Mouse (Mus musculus) neural tube, embryonic 10.5 days (tissue): ENCODE measurements at regions not wholly inside any gene's neighbourhood (a gene's known extent, or its start where the extent isn't known, plus 50 kb on each side); places are given as distances from the start of the nearest gene placed in this dataset.

Source experiments
- DNase-seq: peaks from one replicate; pipeline ENCODE4 v3.0.0-alpha.2; 2017; ENCODE audit warnings: low spot score; ENCODE audit errors: extremely low spot score

DNA sequence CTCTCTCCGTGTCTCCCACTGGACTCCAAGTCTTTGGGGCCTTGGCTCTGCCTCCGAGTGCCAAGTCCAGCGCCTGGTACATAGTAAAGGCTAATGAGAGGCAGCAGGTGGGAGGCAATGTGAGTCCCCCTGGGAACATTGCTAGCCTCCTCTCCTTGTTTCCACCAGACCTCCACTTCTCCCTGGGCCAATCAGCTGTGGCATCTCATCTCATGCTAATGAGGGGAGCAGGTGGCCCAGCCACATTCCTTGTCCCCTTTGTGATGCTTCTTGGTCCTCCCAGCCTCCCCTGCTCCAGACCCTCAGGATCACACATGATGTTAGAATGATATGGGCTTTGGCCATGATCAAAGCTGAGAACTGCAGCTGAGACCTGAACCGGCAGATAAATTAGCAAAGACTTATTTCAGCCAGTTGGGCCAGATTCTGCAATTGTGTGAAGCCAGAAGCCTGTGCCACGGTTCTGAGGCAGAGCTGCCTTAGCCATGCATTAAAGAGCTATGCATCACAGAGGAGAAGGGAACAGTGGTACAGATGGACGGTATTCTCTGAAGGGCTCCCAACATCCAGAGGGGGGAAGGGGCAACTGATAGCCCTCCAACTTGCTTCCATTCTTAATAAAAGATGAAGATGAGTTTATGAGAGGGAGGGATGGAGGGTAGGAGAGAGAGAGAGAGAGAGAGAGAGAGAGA lies 208.0 kb upstream of the Id2 start:
- DNase-seq = no peak

GRCm38 (mm10) chr12:25303500-25304050 lies 206.6 kb upstream of the Id2 start:
- DNase-seq = no peak

DNA sequence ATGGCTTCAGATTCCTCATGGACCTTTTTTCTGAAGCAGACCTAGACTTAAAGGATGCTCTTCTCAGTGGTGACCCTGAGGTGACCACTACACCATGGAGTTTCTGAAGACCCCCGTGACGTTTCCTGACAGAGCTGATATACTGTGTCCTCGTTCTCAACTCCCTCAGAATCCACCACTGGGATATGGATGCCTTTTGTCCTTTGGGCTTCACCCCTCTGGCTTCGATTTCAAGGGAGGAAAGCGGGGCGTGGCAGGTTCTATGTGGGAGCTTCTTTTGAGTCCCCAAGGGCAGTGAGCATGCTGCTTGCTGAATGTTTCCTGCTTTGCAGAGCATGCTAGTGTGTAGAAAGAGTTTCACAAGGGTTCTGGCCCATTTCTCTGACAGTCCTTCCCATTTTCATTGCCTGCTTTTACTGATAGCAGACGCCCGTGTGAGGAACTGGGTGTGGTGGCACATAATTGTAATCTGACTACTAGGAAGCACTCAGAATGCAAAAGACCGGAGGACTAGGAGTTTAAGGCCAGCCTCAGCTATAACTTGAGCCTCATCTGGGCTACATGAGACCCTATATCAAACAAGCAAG lies 204.0 kb upstream of the Id2 start:
- no peak for DNase-seq

- DNase-seq = no peak
Observed at GRCm38 (mm10) chr12:25299603-25300471, 202.9 kb upstream of the Id2 start.

GRCm38 (mm10) chr12:25298766-25299165 lies 201.8 kb upstream of the Id2 start:
- DNase-seq = no peak

GRCm38 (mm10) chr12:25297960-25298359 lies 201.0 kb upstream of the Id2 start:
- no peak for DNase-seq

GRCm38 (mm10) chr12:25296648-25297047 lies 199.7 kb upstream of the Id2 start:
- no peak for DNase-seq

GRCm38 (mm10) chr12:25294179-25295025 lies 197.5 kb upstream of the Id2 start:
- DNase-seq = no peak

GRCm38 (mm10) chr12:25293470-25294178 lies 196.7 kb upstream of the Id2 start:
- DNase-seq = no peak

- no peak for DNase-seq
Observed at GRCm38 (mm10) chr12:25289381-25289780, 192.4 kb upstream of the Id2 start.

DNA sequence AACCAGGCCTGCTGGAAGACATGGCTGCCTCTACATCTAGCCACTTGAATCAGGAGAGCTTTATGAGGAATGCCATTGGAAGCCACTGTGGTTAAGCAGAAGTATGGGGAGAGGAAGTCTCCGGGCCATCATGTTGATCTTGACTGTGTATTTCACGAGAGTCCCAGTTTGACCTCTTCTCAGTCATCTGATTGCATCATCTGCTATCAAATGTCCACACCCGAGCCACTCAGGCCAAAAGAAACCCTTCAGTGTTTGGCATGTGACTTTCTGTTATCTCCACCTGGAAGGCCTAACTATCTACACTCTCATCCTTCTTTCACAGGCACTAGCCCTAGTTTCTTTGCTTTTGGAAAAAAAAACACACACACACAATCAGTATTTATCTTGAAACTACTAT lies 186.9 kb upstream of the Id2 start:
- no peak for DNase-seq

DNA sequence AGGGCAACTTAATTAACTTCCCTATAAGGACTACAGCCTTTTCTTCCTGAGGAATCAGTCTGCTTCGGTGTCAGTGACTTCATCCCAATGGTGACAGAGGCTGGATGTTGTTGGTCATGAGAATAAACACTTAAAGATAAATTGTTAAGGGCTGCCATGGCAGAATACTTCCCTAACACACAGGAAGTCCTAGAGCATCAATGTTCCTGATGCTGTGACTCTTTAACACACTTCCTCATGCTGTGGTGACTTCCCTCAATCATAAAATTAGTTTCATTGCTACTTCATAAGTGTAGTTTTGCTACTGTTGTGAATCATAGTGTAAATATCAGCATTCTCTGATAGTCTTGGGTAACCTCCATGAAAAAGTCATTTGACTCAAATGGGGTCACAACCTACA lies 184.5 kb upstream of the Id2 start:
- DNase-seq = no peak

DNA sequence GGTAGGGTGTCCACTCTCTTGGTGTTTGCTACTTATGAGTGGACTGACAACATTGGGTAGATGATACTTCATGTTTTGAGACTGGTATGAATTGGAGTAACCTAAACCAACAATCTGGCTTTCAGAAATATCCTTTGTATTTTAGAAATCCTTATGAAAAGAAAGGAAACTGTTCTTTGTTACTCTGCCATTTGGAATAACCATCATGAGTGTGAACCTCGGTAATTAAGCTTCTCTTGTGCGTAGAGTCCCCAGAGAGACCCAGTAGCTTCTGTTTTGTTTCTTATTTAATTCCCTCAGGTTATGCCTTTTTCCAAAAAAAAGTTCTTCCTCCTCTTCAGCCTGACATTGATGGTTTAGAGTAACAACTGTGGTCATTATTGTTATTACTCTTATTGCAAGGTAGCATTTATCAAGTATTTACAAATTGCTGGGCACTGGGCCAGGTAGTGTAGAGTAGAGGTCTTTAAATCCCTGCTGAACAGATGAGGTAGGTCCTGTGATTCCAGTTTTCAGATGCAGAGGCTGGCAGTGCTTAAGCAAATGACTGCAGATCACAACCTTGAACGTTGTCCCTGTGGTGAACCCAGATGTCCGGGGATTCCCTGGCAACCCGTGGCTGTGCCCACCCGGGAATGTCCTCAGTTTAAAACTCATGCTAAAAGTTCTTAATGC lies 176.8 kb upstream of the Id2 start:
- no peak for DNase-seq

GRCm38 (mm10) chr12:25272752-25273125 lies 175.8 kb upstream of the Id2 start:
- DNase-seq = no peak

DNA sequence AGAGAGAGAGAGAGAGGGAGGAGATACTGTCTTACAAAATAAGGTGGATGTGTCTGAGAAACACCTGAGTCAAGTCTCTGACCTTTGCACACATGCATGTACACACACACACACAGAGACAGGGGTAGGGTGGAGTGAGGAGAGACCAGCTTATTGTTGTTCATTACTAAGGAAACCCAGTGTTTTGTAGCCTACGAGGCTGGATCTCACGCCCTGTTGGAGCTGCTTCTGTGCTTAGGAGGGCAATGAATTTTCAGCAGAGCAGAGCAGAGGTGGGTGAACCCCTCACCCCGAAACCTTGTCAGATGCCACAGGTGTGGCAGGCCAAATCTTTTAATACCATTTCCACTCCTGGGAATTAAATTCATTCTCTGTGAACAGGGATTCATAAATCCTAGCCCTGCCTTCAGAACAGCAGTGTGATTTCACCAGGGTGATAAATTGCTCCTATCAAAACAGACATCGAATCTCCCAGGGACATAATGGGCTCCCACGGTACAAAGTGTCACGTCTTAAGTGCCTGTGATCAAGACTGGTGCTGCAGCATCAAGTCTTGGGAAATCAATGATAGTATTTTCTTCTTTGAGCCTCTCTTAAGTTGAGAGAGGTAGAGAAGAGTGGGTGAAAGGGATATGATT lies 175.3 kb upstream of the Id2 start:
- no peak for DNase-seq

GRCm38 (mm10) chr12:25269878-25270277 lies 172.9 kb upstream of the Id2 start:
- DNase-seq = no peak

- no peak for DNase-seq
Observed at GRCm38 (mm10) chr12:25268871-25269850, 172.2 kb upstream of the Id2 start.

GRCm38 (mm10) chr12:25268323-25268722 lies 171.4 kb upstream of the Id2 start:
- DNase-seq = no peak
